Mouse (Mus musculus): ENCODE results near the gene Zfp867. TPM values are rescaled to one million over a fixed set of nuclear protein-coding genes. Genes with fewer than 3 reads are reported as not detected.

Gene Zfp867
- polyA plus RNA-seq, 1 experiment = 0.61 TPM

- H3K27ac ChIP-seq (ENCODE audit: insufficient read depth, low read depth, low read length) = no peak overlapping the region
- WGBS = 93% methylated on average over 7 of the region's 7 CpGs
- no peak for TF ChIP-seq POLR2A (IDR thresholded peaks at IDR 0.05; ENCODE audit: low read depth, low read length)
- TF ChIP-seq CTCF (conservative IDR thresholded peaks at IDR 0.05; ENCODE audit: insufficient read depth, insufficient read length, low read depth, low read length) = no peak
- no peak for DNase-seq
- no peaks in the 10 kb centered on the region for H3K27me3 ChIP-seq (replicated peaks; ENCODE audit: control insufficient read depth, insufficient read depth, low read length)
- peaks cover 3% of the 10 kb centered on the region for H3K36me3 ChIP-seq (ENCODE audit: control insufficient read depth, insufficient read depth, low read length)
- no peak overlapping the region for H3K4me3 ChIP-seq (ENCODE audit: insufficient read depth, low read depth, low read length)
- H3K4me1 ChIP-seq (ENCODE audit: control insufficient read depth, insufficient read depth, low read length) = no peaks in the 10 kb centered on the region
Measured at GRCm38 (mm10) chr11:59497747-59498146, 25.5 kb upstream of the Zfp867 start.

GRCm38 (mm10) chr11:59496672-59497310 is 24.5 kb upstream of the Zfp867 start:
- 81% methylated on average over 6 of the region's 6 CpGs for WGBS
- Histone ChIP-seq H3K27ac (ENCODE audit: insufficient read depth, low read depth, low read length) (no peak overlapping the region), H3K27me3 (replicated peaks; ENCODE audit: control insufficient read depth, insufficient read depth, low read length) (no peaks in the 10 kb centered on the region), H3K36me3 (ENCODE audit: control insufficient read depth, insufficient read depth, low read length) (peaks cover 3% of the 10 kb centered on the region), H3K4me3 (ENCODE audit: insufficient read depth, low read depth, low read length) (no peak overlapping the region), H3K4me1 (ENCODE audit: control insufficient read depth, insufficient read depth, low read length) (no peaks in the 10 kb centered on the region)
- DNase-seq = no peak
- no peak for TF ChIP-seq POLR2A (IDR thresholded peaks at IDR 0.05; ENCODE audit: low read depth, low read length)
- TF ChIP-seq CTCF (conservative IDR thresholded peaks at IDR 0.05; ENCODE audit: insufficient read depth, insufficient read length, low read depth, low read length) = no peak

- peaks cover 3% of the 10 kb centered on the region; the same call in 1 of the 2 replicates for H3K36me3 ChIP-seq (ENCODE audit: control insufficient read depth, insufficient read depth, low read length)
- no peak overlapping the region for H3K27ac ChIP-seq (ENCODE audit: insufficient read depth, low read depth, low read length)
- TF ChIP-seq CTCF (conservative IDR thresholded peaks at IDR 0.05; ENCODE audit: insufficient read depth, insufficient read length, low read depth, low read length) (no peak), POLR2A (IDR thresholded peaks at IDR 0.05; ENCODE audit: low read depth, low read length) (no peak)
- no peak for DNase-seq
- no peak overlapping the region for H3K4me3 ChIP-seq (ENCODE audit: insufficient read depth, low read depth, low read length)
- WGBS = 84% methylated on average over 8 of the region's 8 CpGs
- H3K27me3 ChIP-seq (replicated peaks; ENCODE audit: control insufficient read depth, insufficient read depth, low read length) = no peaks in the 10 kb centered on the region
- H3K4me1 ChIP-seq (ENCODE audit: control insufficient read depth, insufficient read depth, low read length) = no peaks in the 10 kb centered on the region
Measured at GRCm38 (mm10) chr11:59486222-59486621, 13.9 kb upstream of the Zfp867 start.

DNA sequence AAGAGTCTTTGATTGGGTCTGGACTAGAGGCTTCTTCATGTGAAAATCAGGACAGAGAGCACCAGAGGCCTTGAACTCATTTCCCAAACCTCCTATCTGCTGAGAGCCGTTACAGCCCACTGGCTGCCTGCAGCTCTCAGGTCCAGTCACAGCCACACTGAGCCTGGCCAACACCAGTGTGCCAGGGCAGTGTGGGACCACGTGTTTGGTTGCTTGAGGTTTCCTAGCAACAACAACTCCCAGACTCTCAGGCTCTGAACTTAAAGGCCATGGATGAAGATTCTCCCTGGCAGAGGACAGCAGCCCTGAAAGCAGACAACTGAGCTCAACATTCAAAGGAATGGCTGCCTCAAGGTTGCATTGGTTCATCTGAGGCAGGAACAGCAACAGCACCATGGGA is 13.4 kb upstream of the Zfp867 start:
- no peaks in the 10 kb centered on the region for H3K27me3 ChIP-seq (replicated peaks; ENCODE audit: control insufficient read depth, insufficient read depth, low read length)
- no peak for DNase-seq
- H3K27ac ChIP-seq (ENCODE audit: insufficient read depth, low read depth, low read length) = no peak overlapping the region
- no peak overlapping the region for H3K4me3 ChIP-seq (ENCODE audit: insufficient read depth, low read depth, low read length)
- H3K4me1 ChIP-seq (ENCODE audit: control insufficient read depth, insufficient read depth, low read length) = no peaks in the 10 kb centered on the region
- 27% methylated on average over 2 of the region's 2 CpGs for WGBS
- TF ChIP-seq POLR2A (IDR thresholded peaks at IDR 0.05; ENCODE audit: low read depth, low read length) (no peak), CTCF (conservative IDR thresholded peaks at IDR 0.05; ENCODE audit: insufficient read depth, insufficient read length, low read depth, low read length) (no peak)
- H3K36me3 ChIP-seq (ENCODE audit: control insufficient read depth, insufficient read depth, low read length) = peaks cover 3% of the 10 kb centered on the region; the same call in 1 of the 2 replicates

DNA sequence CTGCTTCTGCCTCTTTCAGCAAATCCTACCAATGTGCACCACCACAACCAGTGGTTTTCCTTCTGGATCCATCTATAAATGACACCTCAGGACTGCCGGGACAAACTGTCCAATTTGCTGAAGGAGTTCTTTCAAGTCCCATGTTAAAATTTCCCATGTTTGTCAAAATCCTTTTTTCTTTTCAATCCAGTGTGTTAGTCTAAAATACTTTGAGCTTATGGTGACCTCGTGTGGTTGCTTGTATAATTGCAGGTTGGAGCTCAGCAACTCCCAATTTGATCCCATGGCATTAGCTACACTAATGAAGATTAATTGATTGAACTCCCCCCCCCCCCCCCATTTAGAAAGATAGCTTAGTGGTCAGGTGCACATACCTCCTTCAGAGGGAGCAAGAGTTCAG is 10.9 kb upstream of the Zfp867 start:
- H3K36me3 ChIP-seq (ENCODE audit: control insufficient read depth, insufficient read depth, low read length) = peaks cover 3% of the 10 kb centered on the region; the same call in 1 of the 2 replicates
- H3K4me1 ChIP-seq (ENCODE audit: control insufficient read depth, insufficient read depth, low read length) = no peaks in the 10 kb centered on the region
- no peak for TF ChIP-seq CTCF (conservative IDR thresholded peaks at IDR 0.05; ENCODE audit: insufficient read depth, insufficient read length, low read depth, low read length)
- no peak for TF ChIP-seq POLR2A (IDR thresholded peaks at IDR 0.05; ENCODE audit: low read depth, low read length)
- DNase-seq = peak; percentile 65
- no peak overlapping the region for H3K4me3 ChIP-seq (ENCODE audit: insufficient read depth, low read depth, low read length)
- H3K27me3 ChIP-seq (replicated peaks; ENCODE audit: control insufficient read depth, insufficient read depth, low read length) = no peaks in the 10 kb centered on the region
- no peak overlapping the region for H3K27ac ChIP-seq (ENCODE audit: insufficient read depth, low read depth, low read length)
- 2% methylated on average over 2 of the region's 2 CpGs for WGBS

GRCm38 (mm10) chr11:59477240-59477639 is 5.0 kb upstream of the Zfp867 start:
- no peaks in the 10 kb centered on the region for H3K4me1 ChIP-seq (ENCODE audit: control insufficient read depth, insufficient read depth, low read length)

GRCm38 (mm10) chr11:59471413-59472325 is 605 bp downstream of the Zfp867 start:
- H3K4me1 ChIP-seq (ENCODE audit: control insufficient read depth, insufficient read depth, low read length) = peaks cover 8% of the 10 kb centered on the region; the same call in 1 of the 2 replicates
- no peaks in the 10 kb centered on the region for H3K36me3 ChIP-seq (ENCODE audit: control insufficient read depth, insufficient read depth, low read length)
- H3K27ac ChIP-seq (ENCODE audit: insufficient read depth, low read depth, low read length) = peak overlapping the region; percentile 54
- WGBS = 2% methylated on average over 37 of the region's 37 CpGs
- TF ChIP-seq POLR2A (IDR thresholded peaks at IDR 0.05; ENCODE audit: low read depth, low read length) (no peak), CTCF (conservative IDR thresholded peaks at IDR 0.05; ENCODE audit: insufficient read depth, insufficient read length, low read depth, low read length) (no peak)
- H3K4me3 ChIP-seq (ENCODE audit: insufficient read depth, low read depth, low read length) = peak overlapping the region; percentile 93
- no peaks in the 10 kb centered on the region for H3K27me3 ChIP-seq (replicated peaks; ENCODE audit: control insufficient read depth, insufficient read depth, low read length)
- no peak for DNase-seq

More at GRCm38 (mm10) chr11:59477240-59477639, 5.0 kb upstream of the Zfp867 start:
- no peak for TF ChIP-seq CTCF (conservative IDR thresholded peaks at IDR 0.05; ENCODE audit: insufficient read depth, insufficient read length, low read depth, low read length)
- TF ChIP-seq POLR2A (IDR thresholded peaks at IDR 0.05; ENCODE audit: low read depth, low read length) = no peak
- 62% methylated on average over 6 of the region's 6 CpGs for WGBS
- no peak overlapping the region for H3K4me3 ChIP-seq (ENCODE audit: insufficient read depth, low read depth, low read length)
- no peak for DNase-seq
- no peak overlapping the region for H3K27ac ChIP-seq (ENCODE audit: insufficient read depth, low read depth, low read length)
- no peaks in the 10 kb centered on the region for H3K36me3 ChIP-seq (ENCODE audit: control insufficient read depth, insufficient read depth, low read length)
- no peaks in the 10 kb centered on the region for H3K27me3 ChIP-seq (replicated peaks; ENCODE audit: control insufficient read depth, insufficient read depth, low read length)
